Mouse (Mus musculus): ENCODE measurements around the gene Th. TPM values are rescaled to one million over a fixed set of nuclear protein-coding genes. Genes with fewer than 3 reads are reported as not detected.

The Th gene
- 7.0 and 7.1 TPM in 2 replicates for polyA plus RNA-seq (2012; rRNA removed)

GRCm38 (mm10) chr7:142931028-142931427 lies at the start of gene Th:
Gene Th (minus strand): TSS chr7:142931128.

GRCm38 (mm10) chr7:142968809-142969511 lies 38.0 kb upstream of the Th start, which contains the start of gene Ascl2:
Gene Ascl2 (minus strand): TSS chr7:142969264.

Other genes with a start within 250 kb of the Th start
- gene Ins2, start 187.7 kb downstream of the Th start, polyA plus RNA-seq (2012; rRNA removed): not detected in 2 replicates
- 0.46 and 0.62 TPM in 2 replicates for gene Ascl2, start 38.1 kb upstream of the Th start, polyA plus RNA-seq (2012; rRNA removed)
- gene Tspan32, start 73.9 kb upstream of the Th start, polyA plus RNA-seq (2012; rRNA removed): 6.1 and 6.4 TPM in 2 replicates
- gene Cd81, start 121.6 kb upstream of the Th start, polyA plus RNA-seq (2012; rRNA removed): 141 and 240 TPM in 2 replicates
- gene Tssc4, start 138.1 kb upstream of the Th start, polyA plus RNA-seq (2012; rRNA removed): 105 and 131 TPM in 2 replicates
- 0.83 and 2.5 TPM in 2 replicates for gene Trpm5, start 163.5 kb upstream of the Th start, polyA plus RNA-seq (2012; rRNA removed)
- gene Kcnq1, start 175.2 kb upstream of the Th start, polyA plus RNA-seq (2012; rRNA removed): 1.1 and 2.1 TPM in 2 replicates

Data from central nervous system, embryonic 11.5 days (tissue).